Mouse (Mus musculus) lung, embryonic 15.5 days (tissue): ENCODE data around the gene C530025M09Rik. TPM values are rescaled to one million over a fixed set of nuclear protein-coding genes. Genes with fewer than 3 reads are reported as not detected.

Experiments used
- polyA plus RNA-seq: library from polyadenylated mRNA; unstranded; fragments of >200 nt; fragmentation: Nextera tagmentation; extraction: Ambion mirVana; gene quantifications from 2 replicates; pipeline ENCODE4 v1.2.1, GENCODE M21; 2015

C530025M09Rik gene
- polyA plus RNA-seq, 1 experiment from 2014 or later = 0.31 TPM

Other genes with a start within 250 kb of the C530025M09Rik start
- gene Syndig1, start 2.0 kb downstream of the C530025M09Rik start, polyA plus RNA-seq = 3.9 and 4.7 TPM in 2 replicates